12 mouse cellular contexts compared by ENCODE assay signal in genomic region chr6:122654301-122654700, GRCm38 (mm10). TPM values are rescaled to one million over a fixed set of nuclear protein-coding genes. Genes with fewer than 3 reads are reported as not detected.
DNase-seq lines count a peak whose midpoint lies in the region; ATAC-seq and TF ChIP-seq lines count a peak whose summit lies in the region.
"Had no signal": no experiment of that assay in that cellular context is flagged by ENCODE, and none has a peak within 500 bp of the region (broad histone marks: within the 10 kb centered on the region; RNA-seq: fewer than 3 reads in every experiment).

No protein-coding gene starts in this region.

- no peaks in the 10 kb centered on the region for H3K9me3 ChIP-seq in liver, embryonic 15.5 days (replicated peaks)
- H3K9me3 ChIP-seq in liver, embryonic 11.5 days (ENCODE audit: control insufficient read depth, low read length) = no peaks in the 10 kb centered on the region

- no peak for DNase-seq in liver, embryonic 11.5 days (ENCODE audit: low spot score)
- peak; percentile 17 for DNase-seq in lung, postnatal 10 days
- DNase-seq in splenic B cell, adult 2 months (ENCODE audit: low read depth, low spot score) = peak; percentile 79
- DNase-seq in right cerebral cortex, postnatal 25 days = no peak
- DNase-seq in T-cell, adult 2 months (ENCODE audit: low spot score) = no peak
- DNase-seq: adrenal gland, postnatal 25 days; cerebellum, postnatal 10 days; kidney, adult 11 months had no signal

- no peaks in the 10 kb centered on the region for H3K36me3 ChIP-seq in liver, embryonic 15.5 days (replicated peaks)
- no peaks in the 10 kb centered on the region for H3K36me3 ChIP-seq in liver, embryonic 11.5 days (ENCODE audit: control insufficient read depth, insufficient read depth, low read length)
- H3K36me3 ChIP-seq in splenic B cell, adult 2 months (ENCODE audit: control insufficient read depth, insufficient read depth, low read length, poor library complexity, severe bottlenecking) = no peaks in the 10 kb centered on the region

- H3K4me2 ChIP-seq in liver, embryonic 15.5 days = no peak overlapping the region
- H3K4me2 ChIP-seq in liver, embryonic 11.5 days = no peak overlapping the region

- 33% methylated on average over 6 of the region's 6 CpGs for WGBS in liver, embryonic 15.5 days (ENCODE audit: insufficient replicate concordance)
- 54% methylated on average over 6 of the region's 6 CpGs for WGBS in liver, embryonic 11.5 days
- 3% methylated on average over 6 of the region's 6 CpGs for WGBS in bone marrow, adult 2 months

- no peak for TF ChIP-seq POLR2A in bone marrow, adult 2 months (IDR thresholded peaks at IDR 0.05; ENCODE audit: borderline replicate concordance, control insufficient read depth, low read depth, low read length)

- no peaks in the 10 kb centered on the region for H3K4me1 ChIP-seq in liver, embryonic 15.5 days (replicated peaks)
- no peaks in the 10 kb centered on the region for H3K4me1 ChIP-seq in liver, embryonic 11.5 days (replicated peaks; ENCODE audit: control insufficient read depth, insufficient read depth, low read length)
- no peaks in the 10 kb centered on the region; the same call in 1 of the 2 replicates for H3K4me1 ChIP-seq in bone marrow, adult 2 months (ENCODE audit: control insufficient read depth, insufficient read depth, low read length)

- no peaks in the 10 kb centered on the region for H3K27me3 ChIP-seq in liver, embryonic 15.5 days
- no peaks in the 10 kb centered on the region for H3K27me3 ChIP-seq in liver, embryonic 11.5 days (replicated peaks; ENCODE audit: control insufficient read depth, insufficient read depth, low read length)
- no peaks in the 10 kb centered on the region for H3K27me3 ChIP-seq in splenic B cell, adult 2 months (ENCODE audit: control insufficient read depth, insufficient read depth, low read length, poor library complexity, severe bottlenecking)

- H3K27ac ChIP-seq in liver, embryonic 15.5 days (replicated peaks) = no peak overlapping the region
- H3K27ac ChIP-seq in liver, embryonic 11.5 days (ENCODE audit: low read depth, low read length) = no peak overlapping the region
- H3K27ac ChIP-seq in bone marrow, adult 2 months (ENCODE audit: control insufficient read depth, insufficient read depth, low read depth, low read length, poor library complexity) = peak overlapping the region; percentile 31; the same call in 1 of the 2 replicates
- H3K27ac ChIP-seq: liver, embryonic 14.5 days had no signal

- H3K9ac ChIP-seq in liver, embryonic 15.5 days = no peak overlapping the region
- H3K9ac ChIP-seq in liver, embryonic 11.5 days (ENCODE audit: low read depth, low read length) = no peak overlapping the region
- H3K9ac ChIP-seq: liver, embryonic 14.5 days had no signal

- no peak for TF ChIP-seq CTCF in bone marrow, adult 2 months (IDR thresholded peaks at IDR 0.05; ENCODE audit: control insufficient read depth, insufficient read depth, low read length)

- H3K4me3 ChIP-seq in liver, embryonic 15.5 days (replicated peaks) = no peak overlapping the region
- H3K4me3 ChIP-seq in liver, embryonic 11.5 days (ENCODE audit: low read depth, low read length) = no peak overlapping the region
- no peak overlapping the region for H3K4me3 ChIP-seq in bone marrow, adult 2 months (replicated peaks; ENCODE audit: control insufficient read depth, low read depth, low read length)

- ATAC-seq in liver, embryonic 15.5 days (ENCODE audit: insufficient read depth) = peak; percentile 22; the same call in 1 of the 2 replicates
- ATAC-seq in liver, embryonic 11.5 days (replicated peaks; ENCODE audit: low FRiP score) = no peak

RNA-seq across cellular contexts. Expression of gene Dppa3, which starts 28.1 kb away (rescaled TPM):
- polyA plus RNA-seq in liver, embryonic 15.5 days (2015; fragmentation: Nextera tagmentation; extraction: Ambion mirVana) = not detected in 2 replicates
- not detected in 2 replicates for polyA plus RNA-seq in liver, embryonic 11.5 days (2014; fragmentation: Nextera tagmentation; extraction: Ambion mirVana)
- 1.8 TPM in 1 of 2 replicates, not detected in the other for polyA plus RNA-seq in bone marrow, adult 2 months (2011; ENCODE audit: insufficient read depth, insufficient read length, low replicate concordance, missing spikeins)
- polyA plus RNA-seq: liver, embryonic 14.5 days; stomach, embryonic 16.5 days had no signal

RNA-seq across cellular contexts. Expression of gene Gdf3, which starts 44.4 kb away (rescaled TPM):
- 1.2 and 1.6 TPM in 2 replicates for polyA plus RNA-seq in liver, embryonic 15.5 days (2015; fragmentation: Nextera tagmentation; extraction: Ambion mirVana)
- polyA plus RNA-seq in liver, embryonic 11.5 days (2014; fragmentation: Nextera tagmentation; extraction: Ambion mirVana) = 13.9 and 14.6 TPM in 2 replicates
- 2.0 and 8.2 TPM in 2 replicates for polyA plus RNA-seq in bone marrow, adult 2 months (2011; ENCODE audit: insufficient read depth, insufficient read length, low replicate concordance, missing spikeins)

RNA-seq across cellular contexts. Expression of gene Apobec1, which starts 52.1 kb away (rescaled TPM):
- polyA plus RNA-seq in liver, embryonic 15.5 days (2015; fragmentation: Nextera tagmentation; extraction: Ambion mirVana) = 4.6 and 5.2 TPM in 2 replicates
- polyA plus RNA-seq in liver, embryonic 11.5 days (2014; fragmentation: Nextera tagmentation; extraction: Ambion mirVana) = 3.7 and 5.6 TPM in 2 replicates
- polyA plus RNA-seq in bone marrow, adult 2 months (2011; ENCODE audit: insufficient read depth, insufficient read length, low replicate concordance, missing spikeins) = 9.8 and 23.3 TPM in 2 replicates

RNA-seq across cellular contexts. Expression of gene Nanog, which starts 53.0 kb away (rescaled TPM):
- polyA plus RNA-seq in liver, embryonic 15.5 days (2015; fragmentation: Nextera tagmentation; extraction: Ambion mirVana) = not detected in 2 replicates
- polyA plus RNA-seq in liver, embryonic 11.5 days (2014; fragmentation: Nextera tagmentation; extraction: Ambion mirVana) = 0.08 and 0.09 TPM in 2 replicates
- 18.2 TPM in 1 of 2 replicates, not detected in the other for polyA plus RNA-seq in bone marrow, adult 2 months (2011; ENCODE audit: insufficient read depth, insufficient read length, low replicate concordance, missing spikeins)

Comparison
In these comparisons a context has a peak if more than half of its experiments do, and no peak if none do; other contexts are left out.
1. DNase-seq: peak in lung, postnatal 10 days (single experiment) and splenic B cell, adult 2 months (single experiment); none in liver, embryonic 11.5 days (single experiment), right cerebral cortex, postnatal 25 days (single experiment) and T-cell, adult 2 months (single experiment).